Mouse (Mus musculus) heart, adult 2 months (tissue): ENCODE results near the gene Ttyh2. TPM values are rescaled to one million over a fixed set of nuclear protein-coding genes. Genes with fewer than 3 reads are reported as not detected.
"Not testable (repeated sequence)": the region's sequence is repeated elsewhere in the genome, so short reads cannot be mapped to it uniquely, and the experiment has no call there.

Source experiments
- DNase-seq, 2 experiments: peaks; one replicate each; pipeline ENCODE4 v3.0.0; 2021
- H3K27ac ChIP-seq: fragments of 200-600 bp; 2 replicates; pipeline ENCODE4 v1.8.1; 2022
- H3K27me3 ChIP-seq: fragments of 200-500 bp; 2 replicates; pipeline ENCODE4 v1.6.1; 2012; ENCODE audit warnings: mild to moderate bottlenecking, low read length, inconsistent platforms, mixed read lengths; ENCODE audit not compliant: control insufficient read depth, insufficient read depth
- H3K36me3 ChIP-seq: fragments of 200-500 bp; 2 replicates; pipeline ENCODE4 v1.6.1; 2012; ENCODE audit warnings: low read length, inconsistent platforms; ENCODE audit not compliant: control insufficient read depth, insufficient read depth
- H3K4me1 ChIP-seq: fragments of 200-500 bp; 2 replicates; pipeline ENCODE4 v1.6.1; 2011; ENCODE audit warnings: low read length; ENCODE audit not compliant: control insufficient read depth, insufficient read depth
- H3K4me3 ChIP-seq: fragments of 200-600 bp; 2 replicates; pipeline ENCODE4 v1.8.1; 2022
- H3K79me2 ChIP-seq: fragments of 200-500 bp; replicated peaks from 2 replicates; pipeline ENCODE4 v1.6.1; 2012; ENCODE audit warnings: mild to moderate bottlenecking, inconsistent platforms, low read length, moderate library complexity, mixed read lengths; ENCODE audit not compliant: control insufficient read depth, insufficient read depth
- H3K9ac ChIP-seq: fragments of 200-500 bp; 2 replicates; pipeline ENCODE4 v1.6.1; 2012; ENCODE audit warnings: low read depth, mild to moderate bottlenecking, control low read depth, inconsistent platforms, low read length, mixed read lengths
- CTCF ChIP-seq: fragments of 200-600 bp; IDR thresholded peaks from 2 replicates; pipeline ENCODE4 v1.8.1; 2022; ENCODE audit warnings: antibody characterized with exemption, mild to moderate bottlenecking, moderate library complexity
- EP300 ChIP-seq: fragments of 200-500 bp; IDR thresholded peaks from 2 replicates; pipeline ENCODE4 v1.6.1; 2011; ENCODE audit warnings: low read depth, low read length, control low read depth; ENCODE audit not compliant: insufficient read depth
- POLR2A ChIP-seq: fragments of 200-500 bp; IDR thresholded peaks from 2 replicates; pipeline ENCODE4 v1.6.1; 2011; ENCODE audit warnings: mild to moderate bottlenecking, low read depth, low read length, control low read depth; ENCODE audit not compliant: insufficient read depth
- WGBS: fragments of 180-500 bp; shearing (Covaris S2); methylation state at CpG from one replicate; pipeline ENCODE4 v1.1.7; 2018; 5-methylcytosine and 5-hydroxymethylcytosine counted together
- intact Hi-C: fragments of 180-260 bp; cut with DNase I; formaldehyde crosslinking; loops from one replicate; pipeline ENCODE4 v1.15.1; 2025
- polyA plus RNA-seq: library from polyadenylated mRNA; depleted of rRNA; stranded (reverse); fragments of >200 nt; gene quantifications from 2 replicates; pipeline ENCODE4 v1.2.3, GENCODE M21; 2012
- total RNA-seq, 2 experiments: library from RNA; stranded (reverse); gene quantifications; 2 replicates each; pipeline ENCODE4 v1.2.3; 2021

The Ttyh2 gene
- total and polyA plus RNA-seq, 3 experiments: 4.3 to 6.3 (median 4.9) TPM

GRCm38 (mm10) chr11:114673719-114674050, 1.5 kb upstream of the Ttyh2 start:
- H3K4me3 ChIP-seq: no peak overlapping the region
- no peaks in the 10 kb centered on the region for H3K27me3 ChIP-seq
- no peaks in the 10 kb centered on the region for H3K79me2 ChIP-seq
- no peak overlapping the region for H3K9ac ChIP-seq
- H3K4me1 ChIP-seq: peaks cover 12% of the 10 kb centered on the region
- no peak for DNase-seq
- intact Hi-C loops: no loop called here
- H3K36me3 ChIP-seq: peaks cover 9% of the 10 kb centered on the region
- no peak overlapping the region for H3K27ac ChIP-seq
- 75% methylated on average over 2 of the region's 2 CpGs for WGBS
- no peak for TF ChIP-seq CTCF
- 0 out of 2 replicates have a peak, but pooled peaks have one; percentile 11 for TF ChIP-seq POLR2A
- TF ChIP-seq EP300: no peak

- no peak for DNase-seq
- Histone ChIP-seq H3K9ac (no peak overlapping the region), H3K79me2 (no peaks in the 10 kb centered on the region), H3K4me3 (no peak overlapping the region), H3K27ac (no peak overlapping the region), H3K36me3 (peaks cover 9% of the 10 kb centered on the region), H3K27me3 (no peaks in the 10 kb centered on the region), H3K4me1 (peaks cover 11% of the 10 kb centered on the region)
- 60% methylated on average over 8 of the region's 8 CpGs for WGBS
- TF ChIP-seq EP300 (no peak), POLR2A (0 out of 2 replicates have a peak, but pooled peaks have one; percentile 6), CTCF (no peak)
- intact Hi-C loops: no loop called here
Measured at GRCm38 (mm10) chr11:114674180-114674579, 1.1 kb upstream of the Ttyh2 start.

- H3K27ac ChIP-seq, DNase-seq, H3K27me3 ChIP-seq, H3K9ac ChIP-seq, H3K36me3 ChIP-seq, H3K79me2 ChIP-seq: not testable (repeated sequence)
- Histone ChIP-seq H3K4me1 (peaks cover 11% of the 10 kb centered on the region), H3K4me3 (peak overlapping the region; percentile 83; the same call in 1 of the 2 replicates)
- intact Hi-C loops: loop anchor here (5.0 kb wide), 2 partner anchors 53 to 113 kb away; partner anchors contain the start of gene Dnaic2
- no CpG with 5 or more reads among the region's 3 CpGs for WGBS
Measured at GRCm38 (mm10) chr11:114674796-114675195, 435 bp upstream of the Ttyh2 start.

GRCm38 (mm10) chr11:114675826-114676401, 683 bp downstream of the Ttyh2 start:
- H3K79me2 ChIP-seq: no peaks in the 10 kb centered on the region
- no peaks in the 10 kb centered on the region for H3K27me3 ChIP-seq
- H3K36me3 ChIP-seq: no peaks in the 10 kb centered on the region; the same call in 1 of the 2 replicates
- WGBS: 5% methylated on average over 27 of the region's 27 CpGs
- H3K4me3 ChIP-seq: peak overlapping the region; percentile 83
- DNase-seq: peak; percentile 41 to 57
- TF ChIP-seq CTCF (no peak), EP300 (no peak), POLR2A (no peak)
- H3K4me1 ChIP-seq: peaks cover 6% of the 10 kb centered on the region
- H3K27ac ChIP-seq: peak overlapping the region; percentile 45
- intact Hi-C loops: loop anchor here (5.0 kb wide), 2 partner anchors 51 to 111 kb away; partner anchors contain the start of gene Dnaic2
- peak overlapping the region; percentile 80 for H3K9ac ChIP-seq

- TF ChIP-seq CTCF: no peak
- TF ChIP-seq POLR2A: no peak
- Histone ChIP-seq H3K4me3 (peak overlapping the region; percentile 83), H3K9ac (peak overlapping the region; percentile 80), H3K79me2 (no peaks in the 10 kb centered on the region), H3K27ac (peak overlapping the region; percentile 45), H3K27me3 (no peaks in the 10 kb centered on the region), H3K4me1 (peaks cover 6% of the 10 kb centered on the region), H3K36me3 (no peaks in the 10 kb centered on the region)
- WGBS: 18% methylated on average over 14 of the region's 14 CpGs
- intact Hi-C loops: loop anchor here (5.0 kb wide), 2 partner anchors 51 to 111 kb away; partner anchors contain the start of gene Dnaic2
- DNase-seq: peak; percentile 33 to 43
Measured at GRCm38 (mm10) chr11:114676431-114676830, 1.2 kb downstream of the Ttyh2 start.

- H3K4me1 ChIP-seq: peaks cover 6% of the 10 kb centered on the region
- H3K27ac ChIP-seq: no peak overlapping the region
- H3K4me3 ChIP-seq: no peak overlapping the region
- H3K79me2 ChIP-seq: no peaks in the 10 kb centered on the region
- DNase-seq: no peak
- TF ChIP-seq CTCF: no peak
- no peak for TF ChIP-seq POLR2A
- TF ChIP-seq EP300: no peak
- no peaks in the 10 kb centered on the region for H3K36me3 ChIP-seq
- 48% methylated on average over 9 of the region's 9 CpGs for WGBS
- intact Hi-C loops: loop anchor here (5.0 kb wide), 2 partner anchors 50 to 110 kb away; partner anchors contain the start of gene Dnaic2
- no peaks in the 10 kb centered on the region for H3K27me3 ChIP-seq
- H3K9ac ChIP-seq: no peak overlapping the region
Measured at GRCm38 (mm10) chr11:114676896-114677530, 1.8 kb downstream of the Ttyh2 start.
